Mouse (Mus musculus): ENCODE measurements around the gene Letm1.

The Letm1 gene

DNA sequence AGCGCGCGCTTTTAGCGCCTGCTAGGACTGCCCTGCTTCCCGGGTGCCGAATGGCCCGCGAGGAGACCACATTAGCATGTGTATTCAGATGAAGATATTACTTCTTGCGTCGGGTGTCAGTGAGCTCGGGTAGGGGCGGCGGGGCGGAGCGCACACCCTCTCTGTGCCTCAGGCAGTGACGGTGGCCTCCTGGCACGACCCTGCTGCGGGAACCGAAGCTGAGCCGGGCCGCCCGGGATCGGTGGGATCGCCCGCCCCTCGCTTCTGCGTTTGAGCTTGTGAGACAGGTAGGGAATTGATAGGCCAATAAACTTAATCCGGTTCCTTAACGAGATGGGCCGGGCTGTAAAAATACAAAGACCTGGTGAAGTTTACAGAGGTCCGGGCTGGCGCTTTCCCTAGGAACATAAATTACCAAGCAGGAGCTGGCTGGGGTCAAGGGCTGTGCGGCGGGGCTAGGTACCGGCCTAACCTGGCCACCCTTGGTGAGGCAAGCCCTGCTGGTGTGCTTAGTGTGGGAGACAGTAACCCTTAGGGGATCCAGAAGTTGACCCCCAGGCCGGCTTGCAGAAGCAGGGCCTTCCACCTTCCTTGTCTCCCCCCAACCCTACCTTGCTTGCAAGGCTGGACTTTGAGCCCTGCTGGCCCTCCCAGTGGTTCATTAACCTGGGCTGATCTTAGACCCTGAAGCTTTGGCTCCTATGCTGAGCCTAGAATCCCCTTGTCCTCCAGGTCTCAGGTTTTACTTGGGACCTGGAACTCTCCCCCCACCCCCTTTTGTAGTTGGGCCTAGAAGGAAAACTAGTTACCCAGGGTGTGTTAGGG, 58.8 kb downstream of the Letm1 start:
- TF ChIP-seq GATA4 (IDR thresholded peaks at IDR 0.05; ENCODE audit: insufficient replicate concordance, low read length): no peak

GRCm38 (mm10) chr5:33723019-33723640, 59.5 kb downstream of the Letm1 start:
- no peak for TF ChIP-seq GATA4 (IDR thresholded peaks at IDR 0.05; ENCODE audit: insufficient replicate concordance, low read length)

DNA sequence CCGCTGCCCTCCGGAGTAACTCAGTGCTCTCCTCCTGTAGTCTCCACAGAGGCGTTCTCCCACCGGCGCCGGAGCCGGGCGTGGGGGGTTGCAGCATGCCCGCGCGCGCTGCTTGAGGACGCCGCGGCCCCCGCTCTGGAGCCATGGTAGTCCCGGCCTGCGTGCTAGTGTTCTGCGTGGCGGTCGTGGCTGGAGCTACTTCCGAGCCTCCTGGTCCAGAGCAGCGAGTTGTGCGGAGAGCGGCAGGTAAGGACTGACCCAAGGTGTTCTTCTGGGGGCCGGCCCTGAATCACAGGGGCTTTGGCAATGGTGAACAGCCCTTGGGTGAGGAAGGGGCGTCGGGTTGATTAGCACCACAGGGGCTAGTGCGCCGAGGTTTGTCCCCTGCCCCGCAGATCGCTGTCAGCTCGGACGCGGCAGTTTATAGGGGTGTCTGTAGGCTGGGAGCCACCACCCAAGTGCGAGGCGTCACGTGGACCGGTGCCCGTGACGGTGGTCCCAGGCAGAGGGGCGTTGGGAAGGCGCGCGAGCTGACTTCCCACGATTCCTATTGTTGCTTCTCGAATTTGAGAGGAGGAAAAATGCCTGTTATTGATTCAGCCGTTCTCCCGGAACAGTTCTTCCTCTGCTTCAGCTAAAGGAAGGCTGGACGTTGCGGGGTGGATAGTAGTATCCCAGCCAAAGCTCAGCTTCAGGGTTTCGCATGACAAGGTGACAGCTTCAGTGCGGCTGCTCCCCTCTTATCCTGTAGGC, 60.2 kb downstream of the Letm1 start:
- no peak for TF ChIP-seq GATA4 (IDR thresholded peaks at IDR 0.05; ENCODE audit: insufficient replicate concordance, low read length)

DNA sequence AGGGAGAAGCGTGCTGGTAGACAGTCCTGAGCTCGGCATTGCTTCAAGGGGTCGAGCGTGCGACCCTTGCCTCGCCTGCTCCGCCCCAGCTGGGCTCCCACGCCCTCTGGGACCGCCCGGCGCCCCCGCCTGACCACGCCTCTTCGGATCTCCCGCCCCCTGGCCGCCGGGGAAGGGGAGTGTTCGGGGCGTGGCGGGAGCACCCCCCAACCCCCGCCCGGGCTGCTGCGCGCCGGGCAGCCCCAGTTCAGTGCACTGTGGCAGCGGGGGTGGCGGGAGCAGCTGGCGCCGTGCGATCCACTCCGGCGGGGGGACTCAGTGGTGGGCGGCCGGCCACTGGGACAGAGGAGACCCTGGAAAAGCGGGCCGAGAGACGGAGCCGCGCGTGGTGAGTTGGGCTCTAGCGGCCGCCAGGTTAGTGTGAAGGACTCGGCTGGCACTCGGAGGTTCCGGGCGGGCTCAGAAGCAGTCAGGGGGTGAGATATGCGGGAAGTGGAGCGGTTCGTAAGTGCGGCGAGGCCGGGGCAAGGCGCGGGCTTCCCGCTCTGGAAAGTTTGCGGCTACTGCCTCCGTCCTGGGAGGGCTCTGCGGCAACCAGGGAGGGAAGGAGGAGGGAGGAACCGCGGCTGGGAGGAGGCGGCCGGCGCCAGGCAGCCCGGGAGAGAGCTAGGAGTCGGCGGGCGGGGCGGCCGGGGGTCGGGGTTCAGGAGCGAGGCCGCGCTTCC, 60.9 kb downstream of the Letm1 start, which contains the start of gene Fgfr3:
TSS of gene Fgfr3 (plus strand) at position 134 of the 725 bp plus-strand sequence.
- TF ChIP-seq GATA4 (IDR thresholded peaks at IDR 0.05; ENCODE audit: insufficient replicate concordance, low read length): no peak

- no peak for TF ChIP-seq GATA4 (IDR thresholded peaks at IDR 0.05; ENCODE audit: insufficient replicate concordance, low read length)
Observed at GRCm38 (mm10) chr5:33720852-33721490, 61.6 kb downstream of the Letm1 start.

- no peak for TF ChIP-seq GATA4 (IDR thresholded peaks at IDR 0.05; ENCODE audit: insufficient replicate concordance, low read length)
Observed at GRCm38 (mm10) chr5:33718460-33718859, 64.2 kb downstream of the Letm1 start.

GRCm38 (mm10) chr5:33716467-33716866, 66.2 kb downstream of the Letm1 start:
- TF ChIP-seq GATA4 (IDR thresholded peaks at IDR 0.05; ENCODE audit: insufficient replicate concordance, low read length): no peak

- TF ChIP-seq GATA4 (IDR thresholded peaks at IDR 0.05; ENCODE audit: insufficient replicate concordance, low read length): no peak
Observed at GRCm38 (mm10) chr5:33715182-33715581, 67.4 kb downstream of the Letm1 start.

DNA sequence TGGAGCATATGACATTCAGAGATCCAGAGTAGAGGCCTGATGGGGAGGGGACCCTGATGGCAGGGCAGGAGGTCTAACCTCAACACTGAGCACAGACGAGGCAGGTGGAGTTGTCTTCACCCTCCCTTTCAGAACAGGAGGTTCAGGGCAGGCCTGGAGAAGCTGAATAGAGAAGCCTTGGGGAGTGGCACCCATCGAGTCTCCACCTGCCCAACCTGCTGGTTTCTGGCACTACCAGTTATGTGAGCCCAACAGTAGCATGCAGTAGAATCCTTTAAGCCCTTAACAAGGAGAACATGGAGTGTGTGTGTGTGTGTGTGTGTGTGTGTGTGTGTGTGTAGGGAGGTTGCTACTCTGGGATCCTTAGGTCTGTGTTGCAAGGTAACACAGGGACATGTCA, 70.1 kb downstream of the Letm1 start:
- TF ChIP-seq GATA4 (IDR thresholded peaks at IDR 0.05; ENCODE audit: insufficient replicate concordance, low read length): no peak

DNA sequence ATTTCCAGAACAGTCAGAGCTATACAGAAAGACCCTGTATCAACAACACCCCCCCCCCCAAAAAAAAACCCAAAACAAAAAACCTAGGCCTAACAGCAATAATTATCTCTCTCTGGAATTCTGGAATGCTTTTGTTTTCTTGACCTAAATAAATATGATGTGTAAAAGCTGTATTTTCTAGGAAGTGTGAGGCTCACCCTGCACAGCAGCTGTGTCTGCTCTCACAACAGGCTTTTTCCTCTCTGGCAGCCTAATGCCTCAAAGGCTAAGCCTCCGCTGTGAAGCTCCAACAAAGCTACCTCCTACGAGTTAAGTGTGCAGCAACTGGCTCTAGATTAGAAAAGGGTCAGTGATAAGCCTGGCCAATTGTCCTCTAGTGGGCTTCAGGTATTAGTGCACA, 73.6 kb downstream of the Letm1 start:
- no peak for TF ChIP-seq GATA4 (IDR thresholded peaks at IDR 0.05; ENCODE audit: insufficient replicate concordance, low read length)

GRCm38 (mm10) chr5:33707163-33707562, 75.5 kb downstream of the Letm1 start:
- TF ChIP-seq GATA4 (IDR thresholded peaks at IDR 0.05; ENCODE audit: insufficient replicate concordance, low read length): no peak

- no peak for TF ChIP-seq GATA4 (IDR thresholded peaks at IDR 0.05; ENCODE audit: insufficient replicate concordance, low read length)
Observed at GRCm38 (mm10) chr5:33706350-33706629, 76.3 kb downstream of the Letm1 start.

GRCm38 (mm10) chr5:33705612-33706349, 76.8 kb downstream of the Letm1 start:
- TF ChIP-seq GATA4 (IDR thresholded peaks at IDR 0.05; ENCODE audit: insufficient replicate concordance, low read length): no peak

GRCm38 (mm10) chr5:33704945-33705611, 77.5 kb downstream of the Letm1 start:
- no peak for TF ChIP-seq GATA4 (IDR thresholded peaks at IDR 0.05; ENCODE audit: insufficient replicate concordance, low read length)
